Mouse (Mus musculus): ENCODE data around the gene Rabgap1l. TPM values are rescaled to one million over a fixed set of nuclear protein-coding genes. Genes with fewer than 3 reads are reported as not detected.
"Not testable (repeated sequence)": the region's sequence is repeated elsewhere in the genome, so short reads cannot be mapped to it uniquely, and the experiment has no call there.

Gene Rabgap1l
- polyA plus RNA-seq, 1 experiment from 2014 or later, result 13.6 TPM

DNA sequence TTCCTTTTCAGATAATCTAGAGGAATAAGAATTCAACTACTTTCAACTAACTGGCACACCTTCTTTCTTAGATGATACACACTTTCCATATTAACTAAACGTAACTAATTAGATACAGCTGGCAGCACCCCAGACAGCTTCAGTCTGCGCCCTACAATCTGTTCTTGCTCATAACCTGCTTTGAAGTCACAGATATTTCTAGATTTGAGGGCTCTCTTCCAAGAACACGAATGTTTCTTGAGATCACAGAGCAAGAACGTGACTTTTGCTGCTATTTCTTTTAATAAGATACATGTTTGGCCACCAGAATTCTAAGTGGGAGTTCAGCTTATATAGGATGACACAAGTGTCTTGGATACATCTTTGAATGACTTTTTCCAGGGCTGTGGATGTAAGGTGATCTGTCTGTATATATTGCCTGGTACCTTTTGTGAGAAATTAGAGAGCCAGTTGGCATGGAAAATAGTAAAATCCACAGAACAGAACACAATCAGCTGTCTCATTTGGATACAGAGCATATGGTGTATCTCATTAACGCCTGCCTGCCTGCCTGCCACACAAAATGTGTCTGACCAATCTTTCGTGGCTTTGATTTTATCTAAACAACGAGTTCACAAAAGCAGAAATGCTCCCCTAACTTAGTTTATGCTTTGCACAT lies 506.5 kb downstream of the Rabgap1l start:
- no peak overlapping the region for H3K9ac ChIP-seq (replicated peaks; ENCODE audit: low read length)
- H3K9me3 ChIP-seq (replicated peaks; ENCODE audit: control insufficient read depth, low read length), result no peaks in the 10 kb centered on the region
- no peaks in the 10 kb centered on the region for H3K27me3 ChIP-seq (ENCODE audit: control insufficient read depth, insufficient read depth, low read length)
- no peaks in the 10 kb centered on the region for H3K36me3 ChIP-seq (replicated peaks; ENCODE audit: control insufficient read depth, insufficient read depth, low read depth, low read length)
- no peaks in the 10 kb centered on the region for H3K4me1 ChIP-seq (ENCODE audit: control insufficient read depth, insufficient read depth, low read length)
- 63% methylated on average over 7 of the region's 7 CpGs for WGBS
- no peak overlapping the region for H3K4me3 ChIP-seq (ENCODE audit: low read depth, low read length)
- no peak overlapping the region for H3K27ac ChIP-seq (replicated peaks; ENCODE audit: low read depth, low read length)
- no peak overlapping the region for H3K4me2 ChIP-seq (ENCODE audit: low read depth, low read length)
- ATAC-seq (replicated peaks; ENCODE audit: insufficient number of reproducible peaks, low FRiP score, low TSS enrichment, low read depth) (no peak), DNase-seq (ENCODE audit: low spot score) (no peak)

DNA sequence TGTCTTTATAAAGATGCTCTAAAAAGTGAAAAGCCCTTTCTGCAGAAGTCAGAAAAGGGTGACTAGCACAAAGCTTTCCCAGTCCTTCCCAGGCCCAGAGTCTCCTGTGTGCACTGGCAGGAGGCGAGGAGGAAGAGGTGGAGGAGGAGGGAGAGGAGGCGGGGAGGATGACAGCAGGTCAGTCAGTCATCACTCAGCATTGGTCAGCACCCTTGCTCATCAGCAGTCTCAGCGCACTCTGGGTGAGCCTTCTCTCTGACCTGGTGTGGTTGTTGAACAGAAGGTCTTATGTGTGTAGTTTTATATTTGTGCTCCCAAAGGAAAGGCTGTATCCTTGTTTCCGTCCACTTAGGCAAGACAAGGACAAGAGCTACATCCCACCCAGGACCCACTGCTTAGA lies 508.8 kb downstream of the Rabgap1l start:
- no peaks in the 10 kb centered on the region for H3K4me1 ChIP-seq (ENCODE audit: control insufficient read depth, insufficient read depth, low read length)
- H3K36me3 ChIP-seq (replicated peaks; ENCODE audit: control insufficient read depth, insufficient read depth, low read depth, low read length), result no peaks in the 10 kb centered on the region
- H3K9me3 ChIP-seq (replicated peaks; ENCODE audit: control insufficient read depth, low read length), result no peaks in the 10 kb centered on the region
- no peak overlapping the region for H3K4me2 ChIP-seq (ENCODE audit: low read depth, low read length)
- ATAC-seq (replicated peaks; ENCODE audit: insufficient number of reproducible peaks, low FRiP score, low TSS enrichment, low read depth) (no peak), DNase-seq (ENCODE audit: low spot score) (no peak)
- no peak overlapping the region for H3K4me3 ChIP-seq (ENCODE audit: low read depth, low read length)
- WGBS, result 66% methylated on average over 4 of the region's 4 CpGs
- no peaks in the 10 kb centered on the region for H3K27me3 ChIP-seq (ENCODE audit: control insufficient read depth, insufficient read depth, low read length)
- no peak overlapping the region for H3K27ac ChIP-seq (replicated peaks; ENCODE audit: low read depth, low read length)
- no peak overlapping the region for H3K9ac ChIP-seq (replicated peaks; ENCODE audit: low read length)

DNA sequence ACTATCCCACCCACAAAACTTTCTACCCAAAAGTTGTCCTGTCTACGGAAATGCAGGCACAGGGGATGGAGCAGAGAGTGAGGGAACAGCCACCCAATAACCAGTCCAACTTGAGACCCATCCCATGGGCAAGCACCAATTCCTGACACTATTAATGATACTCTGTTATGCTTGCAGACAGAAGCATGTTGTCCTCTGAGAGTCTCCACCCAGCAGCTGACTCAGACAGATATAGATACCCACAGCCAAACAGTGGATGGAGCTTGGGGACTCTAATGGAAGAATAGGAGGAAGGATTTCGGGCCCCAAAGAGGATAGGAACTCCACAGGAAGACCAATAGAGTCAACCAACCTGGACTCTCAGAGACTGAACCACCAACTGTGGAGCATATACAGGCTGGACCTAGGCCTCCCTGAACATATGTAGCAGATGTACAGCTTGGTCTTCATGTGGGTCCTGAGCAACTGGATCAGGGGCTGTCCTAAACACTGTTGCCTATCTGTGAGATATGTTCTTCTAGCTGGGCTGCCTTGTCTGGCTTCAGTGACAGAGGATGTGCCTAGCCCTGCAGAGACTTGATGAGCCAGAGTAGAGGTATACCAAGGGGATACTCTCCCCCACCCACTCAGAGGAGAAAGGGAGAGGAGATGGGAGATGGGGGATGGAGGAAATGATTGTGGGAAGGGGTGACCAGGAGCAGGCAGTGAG lies 510.7 kb downstream of the Rabgap1l start:
- not testable (repeated sequence) for H3K27ac ChIP-seq (replicated peaks; ENCODE audit: low read depth, low read length); ATAC-seq (replicated peaks; ENCODE audit: insufficient number of reproducible peaks, low FRiP score, low TSS enrichment, low read depth); H3K27me3 ChIP-seq (ENCODE audit: control insufficient read depth, insufficient read depth, low read length); H3K36me3 ChIP-seq (replicated peaks; ENCODE audit: control insufficient read depth, insufficient read depth, low read depth, low read length); H3K9me3 ChIP-seq (replicated peaks; ENCODE audit: control insufficient read depth, low read length); H3K9ac ChIP-seq (replicated peaks; ENCODE audit: low read length); H3K4me3 ChIP-seq (ENCODE audit: low read depth, low read length); H3K4me1 ChIP-seq (ENCODE audit: control insufficient read depth, insufficient read depth, low read length); H3K4me2 ChIP-seq (ENCODE audit: low read depth, low read length); DNase-seq (ENCODE audit: low spot score)
- WGBS, result 83% methylated on average over 2 of the region's 2 CpGs

DNA sequence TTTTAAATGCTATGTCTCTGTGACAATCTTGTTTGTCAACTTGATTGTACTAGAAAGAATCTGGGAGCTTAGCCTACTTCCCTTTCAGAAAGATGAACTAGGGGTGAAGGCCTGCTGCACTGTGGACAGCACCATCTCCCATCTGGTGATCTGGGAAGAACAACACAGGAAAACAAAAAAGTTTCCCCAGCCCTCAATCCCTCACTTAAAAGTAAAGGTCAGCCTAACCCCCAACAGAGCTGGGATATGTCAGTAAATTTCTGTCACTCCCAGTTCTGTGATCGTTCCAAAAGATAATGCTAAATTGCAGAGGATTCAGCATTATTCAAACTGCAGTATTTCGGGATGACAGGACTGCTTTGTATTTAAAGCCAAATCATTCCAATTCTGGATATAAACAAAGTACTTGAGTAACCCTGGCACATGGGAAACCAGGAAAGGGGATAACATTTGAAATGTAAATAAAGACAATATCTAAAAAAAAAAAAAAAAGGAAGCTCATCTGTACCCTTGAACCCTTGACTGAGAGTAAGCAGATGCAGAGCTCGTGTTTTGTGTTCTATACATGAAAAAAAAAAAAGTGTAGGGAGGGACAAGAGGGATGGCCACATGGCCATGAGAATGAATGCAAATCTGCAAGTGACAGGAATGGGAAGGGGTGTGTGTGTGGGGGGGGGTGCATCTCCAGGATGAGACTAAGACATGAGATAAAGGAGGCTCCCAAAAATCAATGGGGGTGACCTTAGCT lies 511.5 kb downstream of the Rabgap1l start:
- Histone ChIP-seq H3K4me3 (ENCODE audit: low read depth, low read length) (no peak overlapping the region), H3K9ac (replicated peaks; ENCODE audit: low read length) (no peak overlapping the region), H3K4me1 (ENCODE audit: control insufficient read depth, insufficient read depth, low read length) (no peaks in the 10 kb centered on the region), H3K9me3 (replicated peaks; ENCODE audit: control insufficient read depth, low read length) (no peaks in the 10 kb centered on the region), H3K4me2 (ENCODE audit: low read depth, low read length) (no peak overlapping the region), H3K27ac (replicated peaks; ENCODE audit: low read depth, low read length) (no peak overlapping the region), H3K27me3 (ENCODE audit: control insufficient read depth, insufficient read depth, low read length) (no peaks in the 10 kb centered on the region), H3K36me3 (replicated peaks; ENCODE audit: control insufficient read depth, insufficient read depth, low read depth, low read length) (no peaks in the 10 kb centered on the region)
- 66% methylated on average over 3 of the region's 3 CpGs for WGBS
- no peak for DNase-seq (ENCODE audit: low spot score)
- no peak for ATAC-seq (replicated peaks; ENCODE audit: insufficient number of reproducible peaks, low FRiP score, low TSS enrichment, low read depth)

DNA sequence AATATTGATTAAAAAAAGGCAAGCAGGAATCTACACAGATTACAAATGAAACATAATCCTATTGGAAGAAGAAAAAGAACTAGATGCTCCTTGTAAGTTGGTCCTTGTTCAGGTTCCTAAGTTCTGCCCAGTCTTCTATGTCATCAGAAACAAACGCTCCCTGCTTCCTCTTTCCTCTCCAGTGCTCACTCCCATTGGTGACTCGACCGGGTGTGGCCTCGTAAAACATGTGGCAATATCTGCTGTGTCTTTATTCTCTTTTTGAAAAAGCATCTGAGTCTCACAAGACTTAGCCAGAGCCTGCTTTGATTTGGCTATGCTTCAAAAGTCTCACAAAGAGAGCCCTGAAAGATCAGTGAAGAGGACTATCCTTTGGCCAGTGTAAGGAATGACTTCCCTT lies 512.4 kb downstream of the Rabgap1l start:
- WGBS, result 83% methylated on average over 4 of the region's 4 CpGs

DNA sequence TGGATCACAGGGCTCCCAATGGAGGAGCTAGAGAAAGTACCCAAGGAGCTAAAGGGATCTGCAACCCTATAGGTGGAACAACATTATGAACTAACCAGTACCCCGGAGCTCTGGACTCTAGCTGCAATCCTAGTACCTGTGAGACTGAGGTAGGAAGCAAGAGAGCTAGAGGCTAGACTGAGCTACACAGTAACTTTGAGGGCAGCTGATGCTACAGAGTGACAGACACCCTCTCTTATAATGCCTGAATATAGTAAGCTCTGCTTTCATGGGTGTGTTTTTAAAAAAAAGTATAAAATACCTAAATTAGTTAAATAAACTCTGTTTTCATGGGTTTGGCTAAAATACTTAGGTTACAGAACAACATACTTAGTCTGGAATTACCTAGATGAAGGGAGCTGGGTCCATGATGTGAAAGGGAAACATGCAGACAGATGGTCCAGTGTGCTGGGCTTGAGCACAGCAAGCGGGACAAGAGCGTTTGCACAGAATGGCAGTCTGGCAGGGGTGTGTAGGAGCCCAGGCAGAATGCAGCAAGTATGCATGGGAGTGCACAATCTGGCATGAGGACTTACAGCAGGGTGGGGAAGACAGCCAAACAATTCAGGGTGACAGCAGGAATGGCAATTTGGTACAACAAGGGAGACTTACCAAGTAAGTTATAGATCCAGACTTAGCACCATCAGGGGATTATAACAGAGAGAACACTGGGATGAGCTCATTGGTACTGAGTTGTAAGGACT lies 514.9 kb downstream of the Rabgap1l start:
- Histone ChIP-seq H3K36me3 (replicated peaks; ENCODE audit: control insufficient read depth, insufficient read depth, low read depth, low read length) (no peaks in the 10 kb centered on the region), H3K4me2 (ENCODE audit: low read depth, low read length) (no peak overlapping the region), H3K9me3 (replicated peaks; ENCODE audit: control insufficient read depth, low read length) (no peaks in the 10 kb centered on the region), H3K27me3 (ENCODE audit: control insufficient read depth, insufficient read depth, low read length) (no peaks in the 10 kb centered on the region), H3K9ac (replicated peaks; ENCODE audit: low read length) (no peak overlapping the region), H3K4me1 (ENCODE audit: control insufficient read depth, insufficient read depth, low read length) (no peaks in the 10 kb centered on the region), H3K27ac (replicated peaks; ENCODE audit: low read depth, low read length) (no peak overlapping the region), H3K4me3 (ENCODE audit: low read depth, low read length) (no peak overlapping the region)
- 82% methylated on average over 3 of the region's 3 CpGs for WGBS
- ATAC-seq (replicated peaks; ENCODE audit: insufficient number of reproducible peaks, low FRiP score, low TSS enrichment, low read depth) (no peak), DNase-seq (ENCODE audit: low spot score) (no peak)

More for the DNA sequence above, 512.4 kb downstream of the Rabgap1l start:
- DNase-seq (ENCODE audit: low spot score), result no peak
- ATAC-seq (replicated peaks; ENCODE audit: insufficient number of reproducible peaks, low FRiP score, low TSS enrichment, low read depth), result no peak
- no peaks in the 10 kb centered on the region for H3K4me1 ChIP-seq (ENCODE audit: control insufficient read depth, insufficient read depth, low read length)
- H3K4me2 ChIP-seq (ENCODE audit: low read depth, low read length), result no peak overlapping the region
- H3K36me3 ChIP-seq (replicated peaks; ENCODE audit: control insufficient read depth, insufficient read depth, low read depth, low read length), result no peaks in the 10 kb centered on the region
- no peak overlapping the region for H3K27ac ChIP-seq (replicated peaks; ENCODE audit: low read depth, low read length)
- no peaks in the 10 kb centered on the region for H3K27me3 ChIP-seq (ENCODE audit: control insufficient read depth, insufficient read depth, low read length)
- no peak overlapping the region for H3K9ac ChIP-seq (replicated peaks; ENCODE audit: low read length)
- no peaks in the 10 kb centered on the region for H3K9me3 ChIP-seq (replicated peaks; ENCODE audit: control insufficient read depth, low read length)
- no peak overlapping the region for H3K4me3 ChIP-seq (ENCODE audit: low read depth, low read length)

DNA sequence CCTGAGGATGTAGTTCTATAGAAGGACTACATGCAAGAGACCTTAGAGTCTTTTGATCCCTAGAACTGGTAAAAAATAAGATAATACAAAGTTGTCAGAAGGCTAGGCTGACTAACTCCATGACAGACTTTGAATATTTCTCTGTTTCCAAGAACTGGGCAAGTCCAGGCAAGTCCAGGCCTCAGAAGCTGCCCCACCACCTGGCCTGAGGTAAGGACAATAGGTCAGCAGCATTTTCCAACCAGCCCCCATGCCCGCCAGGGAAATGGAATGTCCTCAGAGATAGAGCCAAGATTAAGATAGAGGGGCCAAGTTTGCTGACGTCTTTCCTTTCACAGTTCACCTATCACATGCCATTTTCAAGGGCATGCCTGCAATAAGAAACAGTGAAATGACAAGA lies 517.8 kb downstream of the Rabgap1l start:
- no peaks in the 10 kb centered on the region for H3K36me3 ChIP-seq (replicated peaks; ENCODE audit: control insufficient read depth, insufficient read depth, low read depth, low read length)
- H3K27me3 ChIP-seq (ENCODE audit: control insufficient read depth, insufficient read depth, low read length), result no peaks in the 10 kb centered on the region
- ATAC-seq (replicated peaks; ENCODE audit: insufficient number of reproducible peaks, low FRiP score, low TSS enrichment, low read depth), result no peak
- no peak overlapping the region for H3K4me2 ChIP-seq (ENCODE audit: low read depth, low read length)
- H3K9me3 ChIP-seq (replicated peaks; ENCODE audit: control insufficient read depth, low read length), result no peaks in the 10 kb centered on the region
- 72% methylated on average over 2 of the region's 2 CpGs for whole genome bisulfite sequencing
- no peak overlapping the region for H3K27ac ChIP-seq (replicated peaks; ENCODE audit: low read depth, low read length)
- no peak for DNase-seq (ENCODE audit: low spot score)
- H3K9ac ChIP-seq (replicated peaks; ENCODE audit: low read length), result no peak overlapping the region
- no peaks in the 10 kb centered on the region for H3K4me1 ChIP-seq (ENCODE audit: control insufficient read depth, insufficient read depth, low read length)
- H3K4me3 ChIP-seq (ENCODE audit: low read depth, low read length), result no peak overlapping the region
